Mouse (Mus musculus): Measurements from ENCODE around the gene Slc27a3. TPM values are rescaled to one million over a fixed set of nuclear protein-coding genes. Genes with fewer than 3 reads are reported as not detected.

Slc27a3 gene
- polyA plus RNA-seq, 1 experiment from 2014 or later: 10.0 TPM

GRCm38 (mm10) chr3:90372817-90373216 is 16.9 kb downstream of the Slc27a3 start:
- peaks cover 10% of the 10 kb centered on the region for H3K4me1 ChIP-seq (ENCODE audit: control insufficient read depth, insufficient read depth, low read length)

GRCm38 (mm10) chr3:90371857-90372256 is 17.9 kb downstream of the Slc27a3 start:
- ATAC-seq (ENCODE audit: low FRiP score) (no peak), DNase-seq (ENCODE audit: low spot score, missing footprints) (no peak)
- H3K9ac ChIP-seq (ENCODE audit: low read length): no peak overlapping the region
- no peak overlapping the region for H3K27ac ChIP-seq (ENCODE audit: low read depth, low read length)
- H3K27me3 ChIP-seq (ENCODE audit: control insufficient read depth, insufficient read depth, low read length): no peaks in the 10 kb centered on the region
- no peaks in the 10 kb centered on the region for H3K36me3 ChIP-seq (ENCODE audit: control insufficient read depth, insufficient read depth, low read length)
- no peak overlapping the region for H3K4me2 ChIP-seq
- H3K4me3 ChIP-seq (ENCODE audit: low read depth, low read length): no peak overlapping the region
- H3K4me1 ChIP-seq (ENCODE audit: control insufficient read depth, insufficient read depth, low read length): peaks cover 10% of the 10 kb centered on the region
- whole genome bisulfite sequencing: 78% methylated on average over 7 of the region's 7 CpGs
- H3K9me3 ChIP-seq (ENCODE audit: control insufficient read depth, low read length): no peaks in the 10 kb centered on the region

More at GRCm38 (mm10) chr3:90372817-90373216, 16.9 kb downstream of the Slc27a3 start:
- no peaks in the 10 kb centered on the region for H3K27me3 ChIP-seq (ENCODE audit: control insufficient read depth, insufficient read depth, low read length)
- H3K9ac ChIP-seq (ENCODE audit: low read length): no peak overlapping the region
- 57% methylated on average over 5 of the region's 5 CpGs for WGBS
- H3K4me3 ChIP-seq (ENCODE audit: low read depth, low read length): no peak overlapping the region
- no peak for DNase-seq (ENCODE audit: low spot score, missing footprints)
- no peaks in the 10 kb centered on the region for H3K9me3 ChIP-seq (ENCODE audit: control insufficient read depth, low read length)
- no peak overlapping the region for H3K4me2 ChIP-seq
- H3K36me3 ChIP-seq (ENCODE audit: control insufficient read depth, insufficient read depth, low read length): no peaks in the 10 kb centered on the region
- H3K27ac ChIP-seq (ENCODE audit: low read depth, low read length): no peak overlapping the region
- no peak for ATAC-seq (ENCODE audit: low FRiP score)

- Histone ChIP-seq H3K4me3 (ENCODE audit: low read depth, low read length) (no peak overlapping the region), H3K9me3 (ENCODE audit: control insufficient read depth, low read length) (no peaks in the 10 kb centered on the region), H3K4me1 (ENCODE audit: control insufficient read depth, insufficient read depth, low read length) (no peaks in the 10 kb centered on the region), H3K9ac (ENCODE audit: low read length) (no peak overlapping the region), H3K36me3 (ENCODE audit: control insufficient read depth, insufficient read depth, low read length) (no peaks in the 10 kb centered on the region), H3K27ac (ENCODE audit: low read depth, low read length) (no peak overlapping the region), H3K27me3 (ENCODE audit: control insufficient read depth, insufficient read depth, low read length) (no peaks in the 10 kb centered on the region), H3K4me2 (no peak overlapping the region)
- no peak for DNase-seq (ENCODE audit: low spot score, missing footprints)
- WGBS: 68% methylated on average over 2 of the region's 2 CpGs
- ATAC-seq (ENCODE audit: low FRiP score): no peak
These were observed 20.7 kb downstream of the Slc27a3 start for GRCm38 (mm10) chr3:90369041-90369440.

GRCm38 (mm10) chr3:90367001-90367632 is 22.6 kb downstream of the Slc27a3 start:
- ATAC-seq (ENCODE audit: low FRiP score): no peak

GRCm38 (mm10) chr3:90362346-90362745 is 27.4 kb downstream of the Slc27a3 start:
- Histone ChIP-seq H3K9ac (ENCODE audit: low read length) (no peak overlapping the region), H3K4me2 (no peak overlapping the region), H3K27ac (ENCODE audit: low read depth, low read length) (no peak overlapping the region), H3K9me3 (ENCODE audit: control insufficient read depth, low read length) (no peaks in the 10 kb centered on the region), H3K4me1 (ENCODE audit: control insufficient read depth, insufficient read depth, low read length) (no peaks in the 10 kb centered on the region), H3K36me3 (ENCODE audit: control insufficient read depth, insufficient read depth, low read length) (peaks cover 4% of the 10 kb centered on the region; the same call in 1 of the 2 replicates), H3K27me3 (ENCODE audit: control insufficient read depth, insufficient read depth, low read length) (no peaks in the 10 kb centered on the region), H3K4me3 (ENCODE audit: low read depth, low read length) (no peak overlapping the region)
- no peak for DNase-seq (ENCODE audit: low spot score, missing footprints)
- ATAC-seq (ENCODE audit: low FRiP score): no peak
- WGBS: 94% methylated on average over 2 of the region's 2 CpGs

More at GRCm38 (mm10) chr3:90367001-90367632, 22.6 kb downstream of the Slc27a3 start:
- Histone ChIP-seq H3K4me3 (ENCODE audit: low read depth, low read length) (no peak overlapping the region), H3K9me3 (ENCODE audit: control insufficient read depth, low read length) (no peaks in the 10 kb centered on the region), H3K4me2 (no peak overlapping the region), H3K27ac (ENCODE audit: low read depth, low read length) (no peak overlapping the region), H3K9ac (ENCODE audit: low read length) (no peak overlapping the region), H3K4me1 (ENCODE audit: control insufficient read depth, insufficient read depth, low read length) (no peaks in the 10 kb centered on the region), H3K27me3 (ENCODE audit: control insufficient read depth, insufficient read depth, low read length) (no peaks in the 10 kb centered on the region), H3K36me3 (ENCODE audit: control insufficient read depth, insufficient read depth, low read length) (no peaks in the 10 kb centered on the region)
- no peak for DNase-seq (ENCODE audit: low spot score, missing footprints)
- WGBS: 93% methylated on average over 5 of the region's 5 CpGs

GRCm38 (mm10) chr3:90361476-90361875 is 28.3 kb downstream of the Slc27a3 start:
- DNase-seq (ENCODE audit: low spot score, missing footprints) (no peak), ATAC-seq (ENCODE audit: low FRiP score) (no peak)
- no peak overlapping the region for H3K9ac ChIP-seq (ENCODE audit: low read length)
- no peak overlapping the region for H3K4me2 ChIP-seq
- H3K4me3 ChIP-seq (ENCODE audit: low read depth, low read length): no peak overlapping the region
- no peak overlapping the region for H3K27ac ChIP-seq (ENCODE audit: low read depth, low read length)
- peaks cover 6% of the 10 kb centered on the region; the same call in 1 of the 2 replicates for H3K36me3 ChIP-seq (ENCODE audit: control insufficient read depth, insufficient read depth, low read length)
- no peaks in the 10 kb centered on the region for H3K9me3 ChIP-seq (ENCODE audit: control insufficient read depth, low read length)
- 87% methylated on average over 4 of the region's 4 CpGs for WGBS
- no peaks in the 10 kb centered on the region for H3K4me1 ChIP-seq (ENCODE audit: control insufficient read depth, insufficient read depth, low read length)
- H3K27me3 ChIP-seq (ENCODE audit: control insufficient read depth, insufficient read depth, low read length): no peaks in the 10 kb centered on the region

- Histone ChIP-seq H3K27me3 (ENCODE audit: control insufficient read depth, insufficient read depth, low read length) (no peaks in the 10 kb centered on the region), H3K9ac (ENCODE audit: low read length) (no peak overlapping the region), H3K4me1 (ENCODE audit: control insufficient read depth, insufficient read depth, low read length) (no peaks in the 10 kb centered on the region), H3K9me3 (ENCODE audit: control insufficient read depth, low read length) (no peaks in the 10 kb centered on the region), H3K27ac (ENCODE audit: low read depth, low read length) (no peak overlapping the region), H3K36me3 (ENCODE audit: control insufficient read depth, insufficient read depth, low read length) (peaks cover 10% of the 10 kb centered on the region; the same call in 1 of the 2 replicates), H3K4me2 (no peak overlapping the region), H3K4me3 (ENCODE audit: low read depth, low read length) (no peak overlapping the region)
- WGBS: 88% methylated on average over 1 of the region's 1 CpGs
- ATAC-seq (ENCODE audit: low FRiP score) (no peak), DNase-seq (ENCODE audit: low spot score, missing footprints) (no peak)
These were observed 30.5 kb downstream of the Slc27a3 start for GRCm38 (mm10) chr3:90359230-90359629.

GRCm38 (mm10) chr3:90357959-90358358 is 31.8 kb downstream of the Slc27a3 start:
- DNase-seq (ENCODE audit: low spot score, missing footprints): no peak
- H3K9ac ChIP-seq (ENCODE audit: low read length): no peak overlapping the region
- no peaks in the 10 kb centered on the region for H3K4me1 ChIP-seq (ENCODE audit: control insufficient read depth, insufficient read depth, low read length)
- no peaks in the 10 kb centered on the region for H3K9me3 ChIP-seq (ENCODE audit: control insufficient read depth, low read length)
- no peak overlapping the region for H3K27ac ChIP-seq (ENCODE audit: low read depth, low read length)
- no peak overlapping the region for H3K4me3 ChIP-seq (ENCODE audit: low read depth, low read length)
- ATAC-seq (ENCODE audit: low FRiP score): no peak
- H3K4me2 ChIP-seq: no peak overlapping the region
- peaks cover 13% of the 10 kb centered on the region for H3K36me3 ChIP-seq (ENCODE audit: control insufficient read depth, insufficient read depth, low read length)
- 91% methylated on average over 7 of the region's 7 CpGs for WGBS
- no peaks in the 10 kb centered on the region for H3K27me3 ChIP-seq (ENCODE audit: control insufficient read depth, insufficient read depth, low read length)

- no peaks in the 10 kb centered on the region for H3K4me1 ChIP-seq (ENCODE audit: control insufficient read depth, insufficient read depth, low read length)
- no peak overlapping the region for H3K9ac ChIP-seq (ENCODE audit: low read length)
- DNase-seq (ENCODE audit: low spot score, missing footprints): no peak
- no peaks in the 10 kb centered on the region for H3K27me3 ChIP-seq (ENCODE audit: control insufficient read depth, insufficient read depth, low read length)
- no peak for ATAC-seq (ENCODE audit: low FRiP score)
- H3K4me2 ChIP-seq: no peak overlapping the region
- peaks cover 20% of the 10 kb centered on the region; the same call in 1 of the 2 replicates for H3K36me3 ChIP-seq (ENCODE audit: control insufficient read depth, insufficient read depth, low read length)
- no peak overlapping the region for H3K4me3 ChIP-seq (ENCODE audit: low read depth, low read length)
- no peaks in the 10 kb centered on the region for H3K9me3 ChIP-seq (ENCODE audit: control insufficient read depth, low read length)
- H3K27ac ChIP-seq (ENCODE audit: low read depth, low read length): no peak overlapping the region
- WGBS: 97% methylated on average over 4 of the region's 4 CpGs
These were observed 41.9 kb downstream of the Slc27a3 start for GRCm38 (mm10) chr3:90347847-90348246.
